Mouse (Mus musculus) thymus, adult 2 months (tissue): ENCODE measurements around the gene Dock3. TPM values are rescaled to one million over a fixed set of nuclear protein-coding genes. Genes with fewer than 3 reads are reported as not detected.

ENCODE experiments used
- DNase-seq: peaks from one replicate; pipeline ENCODE4 v3.0.0; 2021
- H3K27ac ChIP-seq: fragments of 200-500 bp; 2 replicates; pipeline ENCODE4 v1.5.1; 2012; ENCODE audit warnings: low read length, control low read depth; ENCODE audit not compliant: control insufficient read depth, insufficient read depth
- H3K27me3 ChIP-seq: fragments of 200-500 bp; 2 replicates; pipeline ENCODE4 v1.6.1; 2012; ENCODE audit warnings: mild to moderate bottlenecking, low read length, moderate library complexity, mixed read lengths; ENCODE audit not compliant: control insufficient read depth, insufficient read depth
- H3K36me3 ChIP-seq: fragments of 200-500 bp; 2 replicates; pipeline ENCODE4 v1.6.1; 2012; ENCODE audit warnings: mild to moderate bottlenecking, low read length, moderate library complexity; ENCODE audit not compliant: control insufficient read depth, insufficient read depth
- H3K4me1 ChIP-seq: fragments of 200-500 bp; replicated peaks from 2 replicates; pipeline ENCODE4 v1.6.1; 2012; ENCODE audit warnings: low read length; ENCODE audit not compliant: control insufficient read depth, insufficient read depth
- H3K4me3 ChIP-seq: fragments of 200-500 bp; 2 replicates; pipeline ENCODE4 v1.5.1; 2012; ENCODE audit warnings: mild to moderate bottlenecking, low read length, control low read depth, moderate library complexity; ENCODE audit not compliant: control insufficient read depth, insufficient read depth
- CTCF ChIP-seq: fragments of 200-500 bp; IDR thresholded peaks from 2 replicates; pipeline ENCODE4 v1.5.1; 2012; ENCODE audit warnings: mild to moderate bottlenecking, control low read depth, low read length, moderate library complexity, borderline replicate concordance; ENCODE audit not compliant: control insufficient read depth, poor library complexity, insufficient read depth; ENCODE audit errors: extremely low read depth
- POLR2A ChIP-seq: fragments of 200-500 bp; IDR thresholded peaks from 2 replicates; pipeline ENCODE4 v1.6.1; 2012; ENCODE audit warnings: mild to moderate bottlenecking, low read length, control low read depth, moderate library complexity; ENCODE audit not compliant: control insufficient read depth, poor library complexity, insufficient read depth; ENCODE audit errors: extremely low read depth
- WGBS: fragments of 180-500 bp; shearing (Covaris S2); methylation state at CpG from one replicate; pipeline ENCODE4 v1.1.7; 2018; 5-methylcytosine and 5-hydroxymethylcytosine counted together
- polyA plus RNA-seq: library from polyadenylated mRNA; depleted of rRNA; stranded (reverse); fragments of >200 nt; gene quantifications from 2 replicates; pipeline ENCODE4 v1.2.3, GENCODE M21; 2012

Dock3 gene
- polyA plus RNA-seq, 1 experiment = 3.2 TPM

DNA sequence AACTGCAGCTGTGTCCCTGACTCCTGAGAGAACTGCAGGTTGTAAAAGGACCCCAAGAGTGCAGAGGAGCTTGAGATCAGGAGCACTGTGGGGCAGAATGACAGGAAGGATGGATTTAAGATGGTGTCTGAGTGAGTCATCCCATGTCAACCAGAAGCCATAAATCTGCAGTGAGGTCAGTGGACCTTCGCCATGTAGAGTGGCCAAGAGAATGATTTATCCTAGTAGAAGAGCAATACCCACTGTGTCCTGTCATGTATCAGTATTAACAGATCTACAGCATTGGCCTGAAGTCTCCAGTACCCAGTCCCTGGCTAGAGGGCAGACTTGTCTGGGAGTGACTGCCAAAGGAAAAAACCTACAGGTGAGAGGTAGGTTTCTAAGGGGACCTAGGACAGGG is 332.8 kb downstream of the Dock3 start:
- no peak overlapping the region for H3K27ac ChIP-seq
- no peak for DNase-seq

DNA sequence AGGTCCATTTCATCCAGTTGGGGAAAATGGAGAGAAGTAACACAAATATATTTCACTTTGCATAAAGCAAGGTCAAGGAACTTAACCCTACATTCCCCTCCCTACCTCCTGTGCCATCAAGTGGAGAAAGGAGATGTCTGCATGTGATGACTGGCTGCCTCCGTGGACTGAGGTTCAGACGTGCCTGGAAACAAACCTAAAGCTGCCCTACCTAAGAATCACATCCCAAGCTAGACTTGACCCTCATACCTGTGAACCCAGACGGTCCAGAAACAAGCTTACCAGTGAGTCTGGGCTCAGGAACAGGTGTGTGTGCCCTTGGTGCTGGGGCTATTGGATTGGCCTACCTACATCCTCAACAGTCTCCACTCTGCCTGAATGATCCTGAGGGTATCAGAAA is 338.4 kb downstream of the Dock3 start:
- TF ChIP-seq POLR2A (no peak), CTCF (no peak)
- H3K27me3 ChIP-seq = no peaks in the 10 kb centered on the region
- peaks cover 5% of the 10 kb centered on the region; the same call in 1 of the 2 replicates for H3K36me3 ChIP-seq
- no peak for DNase-seq
- H3K27ac ChIP-seq = no peak overlapping the region
- 88% methylated on average over 3 of the region's 3 CpGs for WGBS
- H3K4me3 ChIP-seq = no peak overlapping the region
- H3K4me1 ChIP-seq = peaks cover 7% of the 10 kb centered on the region

More for the DNA sequence above, 332.8 kb downstream of the Dock3 start:
- no peak overlapping the region for H3K4me3 ChIP-seq
- no peaks in the 10 kb centered on the region for H3K36me3 ChIP-seq
- no peaks in the 10 kb centered on the region for H3K27me3 ChIP-seq
- no peaks in the 10 kb centered on the region for H3K4me1 ChIP-seq
- 97% methylated on average over 1 of the region's 1 CpGs for WGBS
- TF ChIP-seq POLR2A (no peak), CTCF (no peak)

DNA sequence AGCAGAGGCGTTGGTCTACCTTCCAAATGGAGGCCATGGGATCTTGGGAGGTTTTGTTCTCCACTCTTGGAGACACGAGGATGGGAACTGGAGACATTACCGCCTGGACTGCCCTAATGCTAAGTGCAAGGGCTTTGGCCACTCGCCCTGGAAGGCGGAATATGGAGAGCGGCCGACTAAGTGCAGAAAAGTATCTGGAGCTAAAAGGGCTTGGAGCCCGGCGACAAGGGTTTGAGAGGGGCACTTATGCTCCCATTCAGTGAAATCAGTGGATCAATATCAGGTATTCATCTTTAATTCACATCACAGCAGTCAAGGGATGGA is 339.2 kb downstream of the Dock3 start:
- Histone ChIP-seq H3K4me3 (peak overlapping the region; percentile 60), H3K36me3 (peaks cover 5% of the 10 kb centered on the region; the same call in 1 of the 2 replicates), H3K27ac (peak overlapping the region; percentile 41; the same call in 1 of the 2 replicates), H3K27me3 (no peaks in the 10 kb centered on the region), H3K4me1 (peaks cover 13% of the 10 kb centered on the region)
- WGBS = 2% methylated on average over 9 of the region's 9 CpGs
- TF ChIP-seq CTCF = no peak
- TF ChIP-seq POLR2A = no peak
- DNase-seq = no peak

DNA sequence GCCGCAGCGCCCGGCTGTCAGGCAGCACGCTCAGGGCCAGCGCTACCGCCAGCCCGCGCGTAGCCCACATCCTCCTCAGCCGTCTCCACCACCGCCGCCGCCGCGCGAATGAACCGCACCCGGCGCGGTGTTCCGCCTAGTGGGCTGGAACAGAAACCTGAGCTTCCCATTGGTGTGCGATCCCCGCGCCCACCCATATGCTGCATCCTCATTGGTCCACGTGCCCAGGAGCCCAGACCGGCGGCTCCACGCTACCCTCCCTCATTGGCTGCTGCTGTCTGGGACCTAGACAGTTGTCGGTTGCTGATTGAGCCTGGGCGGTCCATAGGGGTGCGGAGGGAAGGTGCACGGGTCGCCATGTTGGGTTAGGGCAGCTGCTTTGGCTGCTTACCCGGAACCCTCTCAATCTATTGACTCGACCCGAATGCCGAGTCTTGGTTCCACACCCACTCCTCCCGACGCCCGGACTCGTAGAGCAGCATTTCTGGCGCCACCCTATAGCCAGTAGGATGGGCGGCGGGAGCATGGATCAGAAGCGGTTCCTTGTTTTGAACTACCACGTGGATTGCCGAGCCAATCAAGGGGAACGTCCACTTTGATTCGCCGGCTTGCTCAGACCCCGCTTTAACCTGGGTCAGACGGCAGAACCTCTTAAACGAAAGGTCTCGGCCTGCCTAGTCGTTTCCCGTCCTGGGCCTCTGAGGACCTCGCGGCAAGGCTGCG is 339.7 kb downstream of the Dock3 start, which contains the start of gene Manf:
TSS of gene Manf (minus strand) at position 151 of the 723 bp plus-strand sequence.
- no peaks in the 10 kb centered on the region for H3K27me3 ChIP-seq
- H3K27ac ChIP-seq = peak within 1 kb of the TSS; percentile 54
- peak within 1 kb of the TSS; percentile 69 for H3K4me3 ChIP-seq
- H3K36me3 ChIP-seq = peaks cover 5% of the 10 kb centered on the region; the same call in 1 of the 2 replicates
- H3K4me1 ChIP-seq = peaks cover 15% of the 10 kb centered on the region
- DNase-seq = peak; percentile 96
- TF ChIP-seq POLR2A (peak; percentile 99), CTCF (peak; percentile 64)
- under 1% methylated on average over 59 of the region's 59 CpGs for WGBS

DNA sequence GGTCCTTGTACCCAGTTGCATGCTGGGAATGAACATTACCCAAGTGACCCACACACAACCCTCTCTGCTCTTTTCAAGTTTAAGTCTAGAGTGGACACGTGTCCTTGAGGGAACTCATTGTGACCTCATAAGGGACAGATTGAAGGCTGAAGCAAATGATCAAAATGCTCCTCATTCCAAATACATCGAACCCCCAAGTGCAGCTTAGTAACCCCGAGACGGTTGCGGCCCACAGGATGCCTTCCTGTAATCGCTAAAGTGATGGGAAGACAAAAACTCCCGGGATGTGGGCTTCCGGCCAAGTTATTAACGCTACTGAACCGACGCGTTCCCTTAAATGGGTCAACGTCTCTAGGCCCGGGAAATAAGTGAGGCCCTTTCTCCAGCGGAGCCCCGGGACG is 340.4 kb downstream of the Dock3 start:
- Histone ChIP-seq H3K4me3 (peak overlapping the region; percentile 69), H3K4me1 (peaks cover 15% of the 10 kb centered on the region), H3K27me3 (no peaks in the 10 kb centered on the region), H3K36me3 (peaks cover 5% of the 10 kb centered on the region; the same call in 1 of the 2 replicates), H3K27ac (peak overlapping the region; percentile 20; the same call in 1 of the 2 replicates)
- TF ChIP-seq CTCF = no peak
- no peak for TF ChIP-seq POLR2A
- 1% methylated on average over 17 of the region's 17 CpGs for WGBS
- DNase-seq = no peak

DNA sequence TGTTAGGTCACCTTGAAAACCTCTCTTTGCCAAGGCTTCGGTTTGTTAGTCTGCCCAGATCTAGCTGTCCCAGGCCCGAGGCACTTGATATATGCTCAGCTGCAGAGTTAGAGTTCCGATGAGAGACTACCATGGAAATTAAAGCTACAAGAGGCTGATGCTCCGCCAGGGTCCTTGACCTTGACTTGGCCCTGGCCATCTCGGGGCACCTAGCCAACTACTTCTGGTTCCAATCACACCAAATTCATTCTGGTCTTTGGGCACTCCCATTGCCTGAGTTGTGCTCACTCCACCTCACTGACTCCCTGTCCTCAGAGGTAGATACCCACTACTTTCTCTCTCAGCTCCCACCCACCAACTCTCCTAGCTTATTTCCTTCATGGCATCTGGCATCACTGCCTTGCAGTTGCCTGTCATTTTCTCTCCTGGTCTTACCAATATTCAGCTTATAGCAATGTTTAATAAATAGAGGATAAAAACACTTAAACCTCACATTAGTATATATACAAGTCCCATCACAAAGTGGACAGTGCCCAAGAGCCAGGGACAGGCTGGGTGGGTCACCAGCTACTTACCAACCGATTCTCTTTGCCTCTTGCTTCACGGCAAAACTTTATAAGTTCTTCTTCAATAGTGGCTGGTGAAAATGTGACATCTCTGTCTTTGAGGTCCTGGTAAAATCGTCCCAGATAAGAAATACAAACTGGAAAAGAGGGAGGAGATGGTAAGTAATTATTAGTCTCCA is 341.0 kb downstream of the Dock3 start:
- Histone ChIP-seq H3K27me3 (no peaks in the 10 kb centered on the region), H3K27ac (no peak overlapping the region), H3K36me3 (peaks cover 5% of the 10 kb centered on the region; the same call in 1 of the 2 replicates), H3K4me3 (no peak overlapping the region), H3K4me1 (peaks cover 19% of the 10 kb centered on the region)
- WGBS = 79% methylated on average over 8 of the region's 8 CpGs
- no peak for DNase-seq
- TF ChIP-seq CTCF (no peak), POLR2A (no peak)

DNA sequence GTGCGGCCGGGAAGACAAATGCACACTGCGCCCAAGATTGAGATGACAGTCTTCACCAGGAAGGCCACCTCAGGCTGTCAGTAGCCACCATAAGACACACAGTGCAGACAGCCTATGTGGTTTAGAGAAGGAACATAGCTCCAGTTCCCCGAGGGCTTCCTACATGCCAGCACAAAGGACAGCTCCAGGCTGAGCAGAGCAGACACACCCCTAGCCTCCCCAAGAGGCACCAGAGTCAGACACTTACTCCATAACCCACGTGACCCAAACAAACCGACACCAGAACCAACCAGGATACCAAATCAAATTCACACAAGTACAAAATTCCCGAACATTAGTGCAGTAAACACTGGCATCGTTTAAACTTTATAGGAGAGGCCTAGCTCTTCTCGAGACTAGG is 342.4 kb downstream of the Dock3 start:
- Histone ChIP-seq H3K27ac (no peak overlapping the region), H3K4me1 (peaks cover 32% of the 10 kb centered on the region), H3K27me3 (no peaks in the 10 kb centered on the region), H3K36me3 (peaks cover 5% of the 10 kb centered on the region; the same call in 1 of the 2 replicates), H3K4me3 (no peak overlapping the region)
- WGBS = 91% methylated on average over 9 of the region's 9 CpGs
- no peak for TF ChIP-seq POLR2A
- TF ChIP-seq CTCF = no peak
- no peak for DNase-seq
